Mouse (Mus musculus): ENCODE measurements around the gene Rhot1. TPM values are rescaled to one million over a fixed set of nuclear protein-coding genes. Genes with fewer than 3 reads are reported as not detected.
"Not testable (repeated sequence)": the region's sequence is repeated elsewhere in the genome, so short reads cannot be mapped to it uniquely, and the experiment has no call there.

Rhot1 gene
- polyA plus RNA-seq, 1 experiment from 2014 or later: 65.4 TPM

DNA sequence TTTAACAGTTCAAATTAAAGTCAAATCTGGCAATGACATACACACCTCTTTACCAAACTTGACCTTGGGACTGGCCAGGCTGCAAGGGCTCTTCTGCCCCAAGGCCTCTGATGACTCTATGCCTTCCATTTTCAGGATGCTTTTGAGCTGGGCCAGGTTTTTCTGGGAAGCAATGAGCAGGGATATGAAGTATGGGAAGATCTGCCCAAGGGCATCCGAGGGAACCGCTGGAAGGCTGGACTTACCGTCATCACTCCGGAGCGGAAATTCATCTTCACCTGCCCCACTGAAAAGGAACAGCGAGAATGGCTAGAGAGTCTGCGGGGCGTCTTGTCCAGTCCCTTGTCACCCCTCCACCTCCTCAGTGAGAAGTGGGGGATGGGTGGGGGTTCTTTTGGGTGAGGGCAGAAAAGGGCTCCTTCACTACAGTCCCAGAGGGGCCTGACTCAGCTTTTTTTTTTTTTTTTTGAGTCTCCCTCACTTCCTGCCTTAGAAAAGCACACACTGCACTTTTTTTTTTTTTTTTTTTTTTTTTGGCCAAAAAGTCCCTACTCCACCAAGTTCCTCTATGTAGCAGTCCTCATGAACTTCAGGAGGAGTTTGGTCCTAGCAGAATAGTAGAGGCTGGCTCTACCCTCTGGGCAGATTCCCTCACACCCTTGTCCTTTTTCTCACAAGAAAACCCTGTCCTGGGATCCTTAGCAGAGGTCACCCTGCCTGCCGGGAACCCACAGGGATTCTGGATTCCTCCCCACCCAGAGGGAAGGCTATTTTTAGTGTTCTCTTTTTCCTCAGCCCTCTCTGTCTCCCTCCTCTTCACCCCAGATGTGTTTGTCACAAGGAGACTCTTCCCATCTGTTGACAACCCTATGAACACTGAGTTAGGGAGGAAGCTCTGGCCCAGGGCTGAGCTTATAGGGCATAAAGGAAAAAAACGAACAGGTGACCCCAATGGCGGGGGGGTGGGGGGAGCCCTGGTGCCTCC, 31.6 kb upstream of the Rhot1 start:
- no peaks in the 10 kb centered on the region for H3K9me3 ChIP-seq
- H3K4me1 ChIP-seq: no peaks in the 10 kb centered on the region
- H3K4me3 ChIP-seq: no peak overlapping the region
- H3K4me2 ChIP-seq (replicated peaks): no peak overlapping the region
- H3K27me3 ChIP-seq: no peaks in the 10 kb centered on the region
- H3K36me3 ChIP-seq: no peaks in the 10 kb centered on the region
- H3K9ac ChIP-seq: no peak overlapping the region
- no peak overlapping the region for H3K27ac ChIP-seq
- WGBS: 73% methylated on average over 11 of the region's 11 CpGs
- no peak for ATAC-seq (ENCODE audit: insufficient number of reproducible peaks, insufficient read depth, low FRiP score, low TSS enrichment)

DNA sequence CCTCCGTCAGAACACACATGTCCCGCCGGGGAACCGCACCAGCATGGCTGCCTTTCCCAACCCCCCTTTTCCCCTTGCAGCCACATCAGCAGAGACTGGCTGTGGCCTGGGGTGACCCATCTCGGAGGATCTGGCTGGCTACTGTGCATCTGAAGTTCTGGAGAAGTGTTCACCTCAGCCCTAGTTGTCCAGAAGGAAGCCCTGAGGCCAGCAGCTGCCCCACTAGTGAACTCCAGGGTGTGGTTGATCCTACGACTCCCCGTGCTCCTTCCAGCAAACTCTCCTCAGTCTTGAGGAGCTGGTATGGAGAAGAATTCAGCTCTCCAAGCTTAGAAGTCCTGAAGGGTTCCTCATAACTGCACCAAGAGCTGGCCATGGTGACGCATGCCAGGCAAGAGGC, 30.5 kb upstream of the Rhot1 start:
- no peak overlapping the region for H3K4me3 ChIP-seq
- H3K4me1 ChIP-seq: no peaks in the 10 kb centered on the region
- no peaks in the 10 kb centered on the region for H3K9me3 ChIP-seq
- no peak for ATAC-seq (ENCODE audit: insufficient number of reproducible peaks, insufficient read depth, low FRiP score, low TSS enrichment)
- no peaks in the 10 kb centered on the region for H3K36me3 ChIP-seq
- H3K27me3 ChIP-seq: no peaks in the 10 kb centered on the region
- WGBS: 82% methylated on average over 8 of the region's 8 CpGs
- H3K27ac ChIP-seq: no peak overlapping the region
- no peak overlapping the region for H3K9ac ChIP-seq
- no peak overlapping the region for H3K4me2 ChIP-seq (replicated peaks)

DNA sequence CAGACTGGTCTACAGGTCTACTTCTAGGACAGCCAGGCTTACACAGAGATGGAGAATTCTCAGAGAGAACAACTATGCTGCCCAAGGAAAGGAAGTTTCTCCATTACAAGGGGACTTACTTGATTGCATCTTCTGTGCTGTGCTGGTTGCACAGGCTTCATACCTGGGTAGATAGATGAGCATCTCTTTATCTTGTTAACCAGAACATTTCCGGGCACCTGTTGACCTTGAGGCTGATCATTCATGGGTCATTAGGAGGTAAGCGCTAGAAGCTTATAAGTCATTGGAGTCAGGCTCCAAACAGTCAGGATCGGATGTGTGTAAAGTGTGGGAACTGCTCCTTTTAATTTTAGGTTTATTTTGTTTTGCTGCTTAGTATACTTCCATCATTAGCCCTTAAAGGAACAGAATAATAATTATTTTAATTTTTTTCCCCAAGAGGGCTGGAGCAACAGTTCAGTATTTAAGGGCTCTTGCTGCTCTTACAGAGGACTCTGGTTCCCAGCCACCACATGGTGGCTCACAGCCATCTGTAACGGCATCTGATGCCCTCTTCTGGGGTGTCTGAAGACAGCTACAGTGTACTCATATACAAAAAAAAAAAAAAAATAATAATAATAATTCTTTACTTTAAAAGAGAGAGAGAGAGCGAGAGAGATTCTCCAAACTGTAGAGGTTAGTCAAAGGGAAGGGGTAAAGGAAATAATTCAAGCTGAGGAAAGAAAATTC, 27.6 kb upstream of the Rhot1 start:
- 67% methylated on average over 5 of the region's 5 CpGs for whole genome bisulfite sequencing
- no peaks in the 10 kb centered on the region for H3K27me3 ChIP-seq
- no peaks in the 10 kb centered on the region for H3K36me3 ChIP-seq
- no peak for ATAC-seq (ENCODE audit: insufficient number of reproducible peaks, insufficient read depth, low FRiP score, low TSS enrichment)
- no peak overlapping the region for H3K4me2 ChIP-seq (replicated peaks)
- H3K4me1 ChIP-seq: no peaks in the 10 kb centered on the region; the same call in 1 of the 2 replicates
- no peak overlapping the region for H3K4me3 ChIP-seq
- H3K9ac ChIP-seq: no peak overlapping the region
- no peaks in the 10 kb centered on the region for H3K9me3 ChIP-seq
- no peak overlapping the region for H3K27ac ChIP-seq

DNA sequence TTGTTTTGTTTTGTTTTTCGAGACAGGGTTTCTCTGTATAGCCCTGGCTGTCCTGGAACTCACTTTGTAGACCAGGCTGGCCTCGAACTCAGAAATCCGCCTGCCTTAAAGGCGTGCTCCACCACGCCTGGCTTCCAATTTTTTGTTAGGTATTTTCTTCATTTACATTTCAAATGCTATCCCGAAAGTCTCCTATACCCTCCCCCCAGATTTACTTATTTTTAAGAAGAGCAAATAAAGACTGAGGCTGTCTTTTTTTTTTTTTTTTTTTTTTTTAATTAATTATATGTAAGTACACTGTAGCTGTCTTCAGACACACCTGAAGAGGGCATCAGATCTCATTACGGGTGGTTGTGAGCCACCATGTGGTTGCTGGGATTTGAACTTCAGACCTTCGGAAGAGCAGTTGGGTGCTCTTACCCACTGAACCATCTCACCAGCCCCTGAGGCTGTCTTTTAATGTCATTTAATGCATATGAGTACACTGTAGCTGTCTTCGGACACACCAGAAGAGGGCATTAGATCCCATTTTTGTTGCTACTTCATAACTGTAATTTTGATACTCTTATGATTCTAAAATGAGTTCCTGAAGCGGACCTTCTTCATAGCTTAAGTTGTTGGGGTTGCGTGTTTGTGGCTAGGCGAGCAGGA, 25.6 kb upstream of the Rhot1 start:
- not testable (repeated sequence) for H3K4me1 ChIP-seq; ATAC-seq (ENCODE audit: insufficient number of reproducible peaks, insufficient read depth, low FRiP score, low TSS enrichment); H3K9me3 ChIP-seq; H3K27ac ChIP-seq; H3K36me3 ChIP-seq; H3K27me3 ChIP-seq
- Histone ChIP-seq H3K4me3 (peak overlapping the region; percentile 66), H3K9ac (peak overlapping the region; percentile 69), H3K4me2 (replicated peaks) (peak overlapping the region; percentile 67)
- 44% methylated on average over 12 of the region's 12 CpGs for WGBS

- no peaks in the 10 kb centered on the region for H3K9me3 ChIP-seq
- H3K4me3 ChIP-seq: peak within 1 kb of the TSS; percentile 66
- peak within 1 kb of the TSS; percentile 67 for H3K4me2 ChIP-seq (replicated peaks)
- H3K27ac ChIP-seq: peak within 1 kb of the TSS; percentile 84
- WGBS: 1% methylated on average over 33 of the region's 33 CpGs
- H3K27me3 ChIP-seq: no peaks in the 10 kb centered on the region
- H3K9ac ChIP-seq: peak within 1 kb of the TSS; percentile 69
- H3K36me3 ChIP-seq: no peaks in the 10 kb centered on the region
- peak; percentile 74; the same call in 1 of the 2 replicates for ATAC-seq (ENCODE audit: insufficient number of reproducible peaks, insufficient read depth, low FRiP score, low TSS enrichment)
- H3K4me1 ChIP-seq: no peaks in the 10 kb centered on the region; the same call in 1 of the 2 replicates
Measured at GRCm38 (mm10) chr11:80183705-80184255, 25.0 kb upstream of the Rhot1 start, which contains the start of gene Rnf135. Gene Rnf135, plus strand, starts transcription at chr11:80183851.

DNA sequence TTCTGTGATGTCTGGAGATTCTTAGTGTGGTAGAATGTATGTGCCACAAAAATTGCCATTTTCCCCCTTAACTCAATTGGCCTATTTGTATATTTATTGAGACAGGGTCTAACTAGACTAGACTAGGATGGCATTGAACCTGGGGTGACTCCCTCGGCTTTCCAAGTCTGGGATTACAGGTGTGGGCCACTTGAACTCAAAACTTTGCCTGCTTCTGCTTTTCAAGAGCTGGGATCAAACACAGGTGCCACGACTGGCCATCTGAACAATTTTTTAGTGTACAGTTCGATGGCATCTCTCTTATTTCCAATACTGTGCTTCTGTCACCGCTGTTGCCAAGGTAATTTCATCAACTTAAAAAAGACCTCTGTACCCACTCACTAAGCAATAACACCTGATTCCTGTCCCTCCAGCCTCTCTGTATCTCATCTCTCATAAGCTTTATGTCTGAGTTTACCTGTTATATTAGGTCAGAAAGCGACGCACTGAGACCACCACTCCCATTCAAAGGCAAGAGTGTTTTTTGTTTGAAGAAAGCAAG, 24.2 kb upstream of the Rhot1 start:
- Histone ChIP-seq H3K4me3 (peak overlapping the region; percentile 66), H3K36me3 (no peaks in the 10 kb centered on the region), H3K27ac (no peak overlapping the region), H3K4me1 (no peaks in the 10 kb centered on the region; the same call in 1 of the 2 replicates), H3K9me3 (no peaks in the 10 kb centered on the region), H3K4me2 (replicated peaks) (peak overlapping the region; percentile 67), H3K27me3 (no peaks in the 10 kb centered on the region), H3K9ac (0 out of 2 replicates have a peak overlapping the region, but pooled peaks have one; percentile 69)
- no peak for ATAC-seq (ENCODE audit: insufficient number of reproducible peaks, insufficient read depth, low FRiP score, low TSS enrichment)
- 85% methylated on average over 6 of the region's 6 CpGs for WGBS

- H3K4me3 ChIP-seq; H3K4me2 ChIP-seq (replicated peaks); H3K27me3 ChIP-seq; H3K27ac ChIP-seq; H3K4me1 ChIP-seq; H3K36me3 ChIP-seq; ATAC-seq (ENCODE audit: insufficient number of reproducible peaks, insufficient read depth, low FRiP score, low TSS enrichment); H3K9ac ChIP-seq; H3K9me3 ChIP-seq: not testable (repeated sequence)
- 61% methylated on average over 5 of the region's 5 CpGs for WGBS
Measured at GRCm38 (mm10) chr11:80185441-80185976, 23.3 kb upstream of the Rhot1 start.

- H3K9ac ChIP-seq: no peak overlapping the region
- WGBS: 56% methylated on average over 4 of the region's 4 CpGs
- no peaks in the 10 kb centered on the region for H3K9me3 ChIP-seq
- ATAC-seq (ENCODE audit: insufficient number of reproducible peaks, insufficient read depth, low FRiP score, low TSS enrichment): no peak
- no peaks in the 10 kb centered on the region for H3K27me3 ChIP-seq
- H3K36me3 ChIP-seq: peaks cover 9% of the 10 kb centered on the region
- H3K27ac ChIP-seq: no peak overlapping the region
- H3K4me1 ChIP-seq: no peaks in the 10 kb centered on the region
- H3K4me2 ChIP-seq (replicated peaks): no peak overlapping the region
- H3K4me3 ChIP-seq: no peak overlapping the region
Measured at GRCm38 (mm10) chr11:80190280-80190679, 18.5 kb upstream of the Rhot1 start.

- Histone ChIP-seq H3K27me3 (no peaks in the 10 kb centered on the region), H3K4me3 (no peak overlapping the region), H3K4me2 (replicated peaks) (no peak overlapping the region), H3K4me1 (no peaks in the 10 kb centered on the region), H3K27ac (no peak overlapping the region), H3K9ac (no peak overlapping the region), H3K9me3 (no peaks in the 10 kb centered on the region), H3K36me3 (peaks cover 9% of the 10 kb centered on the region)
- ATAC-seq (ENCODE audit: insufficient number of reproducible peaks, insufficient read depth, low FRiP score, low TSS enrichment): no peak
- WGBS: 65% methylated on average over 4 of the region's 4 CpGs
Measured at GRCm38 (mm10) chr11:80193827-80194226, 15.0 kb upstream of the Rhot1 start.

DNA sequence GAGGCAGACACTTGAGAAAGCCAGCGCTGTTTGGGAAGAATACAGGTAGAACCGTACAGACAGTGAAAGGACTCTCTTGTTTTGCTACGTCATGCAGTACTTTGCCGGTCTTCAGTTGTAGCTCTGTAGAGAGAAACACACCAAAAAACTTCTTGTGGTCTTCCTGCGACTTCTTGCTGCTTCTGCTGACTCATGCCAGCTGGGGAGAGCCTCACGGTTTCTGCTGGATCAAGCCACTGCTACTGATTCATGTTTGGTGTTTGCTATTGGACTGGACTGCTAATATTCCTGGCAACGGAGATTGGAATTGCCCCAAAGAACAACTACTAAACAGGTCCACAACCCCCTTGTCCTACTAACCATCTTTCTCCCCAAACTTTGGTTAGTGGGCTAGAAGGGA, 12.5 kb upstream of the Rhot1 start:
- H3K4me2 ChIP-seq (replicated peaks): no peak overlapping the region
- 86% methylated on average over 7 of the region's 7 CpGs for WGBS

GRCm38 (mm10) chr11:80199316-80199715, 9.5 kb upstream of the Rhot1 start:
- no peaks in the 10 kb centered on the region for H3K4me1 ChIP-seq
- no peak overlapping the region for H3K9ac ChIP-seq
- no peak for ATAC-seq (ENCODE audit: insufficient number of reproducible peaks, insufficient read depth, low FRiP score, low TSS enrichment)
- WGBS: 91% methylated on average over 3 of the region's 3 CpGs
- H3K27ac ChIP-seq: no peak overlapping the region
- no peaks in the 10 kb centered on the region for H3K27me3 ChIP-seq
- H3K9me3 ChIP-seq: no peaks in the 10 kb centered on the region
- no peak overlapping the region for H3K4me2 ChIP-seq (replicated peaks)
- no peak overlapping the region for H3K4me3 ChIP-seq
- peaks cover 3% of the 10 kb centered on the region; the same call in 1 of the 2 replicates for H3K36me3 ChIP-seq

More for the DNA sequence above, 12.5 kb upstream of the Rhot1 start:
- no peak overlapping the region for H3K4me3 ChIP-seq
- ATAC-seq (ENCODE audit: insufficient number of reproducible peaks, insufficient read depth, low FRiP score, low TSS enrichment): no peak
- peaks cover 9% of the 10 kb centered on the region for H3K36me3 ChIP-seq
- no peaks in the 10 kb centered on the region for H3K9me3 ChIP-seq
- H3K27me3 ChIP-seq: no peaks in the 10 kb centered on the region
- no peaks in the 10 kb centered on the region for H3K4me1 ChIP-seq
- H3K9ac ChIP-seq: no peak overlapping the region
- no peak overlapping the region for H3K27ac ChIP-seq

Data from embryonic facial prominence, embryonic 12.5 days (tissue).